Mouse (Mus musculus) hindbrain, embryonic 11.5 days (tissue): ENCODE data around the gene Mdga1. TPM values are rescaled to one million over a fixed set of nuclear protein-coding genes. Genes with fewer than 3 reads are reported as not detected.

ENCODE experiments used
- ATAC-seq: fragments of 200-750 bp; cut with Nextera tagmentation; 2 replicates; pipeline ENCODE4 v1.8.0; 2017; ENCODE audit warnings: mild to moderate bottlenecking, moderate TSS enrichment, moderate library complexity; ENCODE audit not compliant: low FRiP score
- DNase-seq: peaks from one replicate; pipeline ENCODE4 v3.0.0-alpha.2; 2015; ENCODE audit warnings: low spot score
- H3K27ac ChIP-seq: fragments of 300-500 bp; sonication (generic); 2 replicates; pipeline ENCODE4 v1.5.1; 2014; ENCODE audit warnings: mild to moderate bottlenecking, low read depth, low read length
- H3K27me3 ChIP-seq: fragments of 300-500 bp; sonication (generic); 2 replicates; pipeline ENCODE4 v1.6.1; 2014; ENCODE audit warnings: mild to moderate bottlenecking, low read length, moderate library complexity, mixed read lengths; ENCODE audit not compliant: control insufficient read depth, insufficient read depth
- H3K36me3 ChIP-seq: fragments of 300-500 bp; sonication (generic); 2 replicates; pipeline ENCODE4 v1.6.1; 2014; ENCODE audit warnings: mild to moderate bottlenecking, low read length, moderate library complexity, mixed read lengths; ENCODE audit not compliant: control insufficient read depth, insufficient read depth
- H3K4me1 ChIP-seq: fragments of 300-500 bp; sonication (generic); replicated peaks from 2 replicates; pipeline ENCODE4 v1.6.1; 2014; ENCODE audit warnings: low read length, mixed read lengths; ENCODE audit not compliant: control insufficient read depth, insufficient read depth
- H3K4me2 ChIP-seq: fragments of 300-500 bp; sonication (generic); replicated peaks from 2 replicates; pipeline ENCODE4 v1.6.1; 2014; ENCODE audit warnings: mild to moderate bottlenecking, low read depth, low read length
- H3K4me3 ChIP-seq: fragments of 300-500 bp; sonication (generic); 2 replicates; pipeline ENCODE4 v1.5.1; 2014; ENCODE audit warnings: low read depth, low read length
- H3K9ac ChIP-seq: fragments of 300-500 bp; sonication (generic); 2 replicates; pipeline ENCODE4 v1.6.1; 2014; ENCODE audit warnings: low read depth, low read length
- H3K9me3 ChIP-seq: fragments of 300-500 bp; sonication (generic); 2 replicates; pipeline ENCODE4 v1.6.1; 2016; ENCODE audit warnings: low read length; ENCODE audit not compliant: control insufficient read depth
- WGBS: fragments of 180-500 bp; shearing (Covaris S2); extraction: QIAGEN DNeasy Blood & Tissue Kit; methylation state at CpG from one replicate; pipeline ENCODE4 v1.1.7; 2014; 5-methylcytosine and 5-hydroxymethylcytosine counted together
- polyA plus RNA-seq: library from polyadenylated mRNA; unstranded; fragments of >200 nt; fragmentation: Nextera tagmentation; extraction: Ambion mirVana; gene quantifications from 2 replicates; pipeline ENCODE4 v1.2.1, GENCODE M21; 2014

Mdga1 gene
- polyA plus RNA-seq, 1 experiment from 2014 or later: 4.6 TPM

DNA sequence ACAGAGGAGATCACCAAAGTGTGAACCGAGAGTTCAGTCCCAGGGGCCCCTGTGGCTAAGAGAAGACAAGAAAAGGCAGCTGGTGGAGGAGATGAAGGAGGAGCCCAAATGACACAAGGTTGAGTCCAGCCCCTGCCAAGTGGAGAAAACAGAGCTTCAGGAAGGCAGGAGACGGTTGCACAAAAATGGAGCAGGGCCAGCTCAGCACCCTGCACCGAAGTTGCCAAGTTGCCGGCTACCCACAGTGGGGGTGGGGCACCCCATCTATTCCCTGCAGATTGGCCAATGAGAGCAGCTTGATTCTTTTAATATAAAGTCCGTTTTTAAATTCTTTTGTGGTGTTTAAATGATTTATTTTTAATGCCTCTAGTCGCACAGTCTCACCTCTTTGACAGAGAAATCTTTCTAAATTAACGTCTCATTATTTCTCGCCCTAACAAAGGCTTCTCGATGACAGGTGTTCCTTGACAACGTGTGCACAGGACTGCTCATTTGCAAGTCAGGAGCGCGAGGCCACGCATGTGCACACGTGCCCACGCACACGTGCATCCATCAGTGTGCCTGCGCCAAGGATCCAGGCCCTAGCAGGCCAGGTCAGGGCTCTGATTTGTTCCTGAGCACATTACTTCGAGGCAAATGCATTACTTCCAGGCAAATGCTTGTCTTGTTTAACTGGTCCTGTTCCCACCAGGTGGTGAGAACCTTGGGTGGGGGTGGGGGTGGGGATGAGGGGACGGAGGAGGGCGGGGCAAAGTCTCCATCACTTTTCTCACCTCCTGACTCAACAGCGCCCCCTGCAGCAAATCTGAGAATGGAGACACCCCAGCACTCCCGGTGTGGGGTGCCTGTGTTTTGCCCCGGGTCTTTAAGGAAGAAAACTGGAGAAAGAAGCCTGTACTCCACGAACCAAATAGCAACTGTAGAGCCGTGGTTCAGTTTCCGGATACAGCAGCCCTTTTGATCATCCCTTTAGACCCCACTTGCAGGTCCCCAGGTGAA lies 44.0 kb downstream of the Mdga1 start:
- Histone ChIP-seq H3K9ac (no peak overlapping the region), H3K36me3 (no peaks in the 10 kb centered on the region), H3K4me3 (no peak overlapping the region), H3K27me3 (no peaks in the 10 kb centered on the region), H3K27ac (no peak overlapping the region), H3K4me2 (no peak overlapping the region), H3K4me1 (no peaks in the 10 kb centered on the region), H3K9me3 (no peaks in the 10 kb centered on the region)
- 68% methylated on average over 26 of the region's 26 CpGs for WGBS
- DNase-seq (no peak), ATAC-seq (no peak)

DNA sequence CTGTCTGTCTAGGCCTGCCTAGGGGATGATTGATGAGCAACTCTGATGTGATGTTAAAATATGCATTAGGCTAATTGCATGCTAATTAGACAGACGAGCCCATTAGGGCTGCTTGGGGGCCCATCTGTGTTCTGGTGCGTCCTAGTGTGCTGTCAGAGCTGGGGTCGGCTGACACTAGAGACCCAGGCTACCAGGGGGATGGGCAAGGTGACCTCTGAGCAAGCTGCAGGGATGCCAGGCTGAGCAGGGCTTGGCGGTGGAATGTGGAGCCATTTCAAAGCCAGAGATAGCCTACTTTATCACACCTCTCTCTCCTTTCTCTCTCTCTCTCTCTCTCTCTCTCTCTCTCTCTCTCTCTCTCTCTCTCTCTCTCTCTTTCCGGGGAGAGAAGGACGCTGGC lies 49.8 kb downstream of the Mdga1 start:
- no peak overlapping the region for H3K9ac ChIP-seq
- H3K4me2 ChIP-seq: no peak overlapping the region
- H3K36me3 ChIP-seq: no peaks in the 10 kb centered on the region
- WGBS: 24% methylated on average over 4 of the region's 6 CpGs
- H3K27ac ChIP-seq: no peak overlapping the region
- peaks cover 2% of the 10 kb centered on the region; the same call in 1 of the 2 replicates for H3K4me1 ChIP-seq
- no peak for ATAC-seq
- H3K27me3 ChIP-seq: no peaks in the 10 kb centered on the region
- no peaks in the 10 kb centered on the region for H3K9me3 ChIP-seq
- H3K4me3 ChIP-seq: no peak overlapping the region
- no peak for DNase-seq

DNA sequence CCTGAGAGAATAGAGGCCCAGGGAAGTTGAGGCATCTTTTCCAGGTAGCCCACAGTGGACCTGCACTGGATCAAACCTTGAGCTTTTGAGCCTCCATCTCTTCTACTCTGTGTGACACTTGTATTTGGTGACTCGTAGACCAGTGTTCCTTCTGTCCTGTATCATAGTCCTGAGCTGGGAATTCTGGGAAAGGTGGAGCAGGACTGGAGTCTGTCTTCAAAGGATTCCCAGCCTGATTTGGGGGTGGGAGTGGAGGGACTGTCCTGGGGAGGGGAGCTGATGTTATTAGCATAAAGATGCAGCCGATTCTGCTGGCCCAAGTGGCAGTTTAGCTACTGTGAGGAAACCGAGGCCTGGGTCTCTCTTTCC lies 50.4 kb downstream of the Mdga1 start:
- 76% methylated on average over 3 of the region's 3 CpGs for WGBS
- ATAC-seq (no peak), DNase-seq (no peak)
- peaks cover 2% of the 10 kb centered on the region; the same call in 1 of the 2 replicates for H3K4me1 ChIP-seq
- 0 out of 2 replicates have a peak overlapping the region, but pooled peaks have one; percentile 1 for H3K27ac ChIP-seq
- no peak overlapping the region for H3K4me3 ChIP-seq
- H3K4me2 ChIP-seq: no peak overlapping the region
- H3K27me3 ChIP-seq: no peaks in the 10 kb centered on the region
- H3K9me3 ChIP-seq: no peaks in the 10 kb centered on the region
- H3K9ac ChIP-seq: no peak overlapping the region
- H3K36me3 ChIP-seq: no peaks in the 10 kb centered on the region

DNA sequence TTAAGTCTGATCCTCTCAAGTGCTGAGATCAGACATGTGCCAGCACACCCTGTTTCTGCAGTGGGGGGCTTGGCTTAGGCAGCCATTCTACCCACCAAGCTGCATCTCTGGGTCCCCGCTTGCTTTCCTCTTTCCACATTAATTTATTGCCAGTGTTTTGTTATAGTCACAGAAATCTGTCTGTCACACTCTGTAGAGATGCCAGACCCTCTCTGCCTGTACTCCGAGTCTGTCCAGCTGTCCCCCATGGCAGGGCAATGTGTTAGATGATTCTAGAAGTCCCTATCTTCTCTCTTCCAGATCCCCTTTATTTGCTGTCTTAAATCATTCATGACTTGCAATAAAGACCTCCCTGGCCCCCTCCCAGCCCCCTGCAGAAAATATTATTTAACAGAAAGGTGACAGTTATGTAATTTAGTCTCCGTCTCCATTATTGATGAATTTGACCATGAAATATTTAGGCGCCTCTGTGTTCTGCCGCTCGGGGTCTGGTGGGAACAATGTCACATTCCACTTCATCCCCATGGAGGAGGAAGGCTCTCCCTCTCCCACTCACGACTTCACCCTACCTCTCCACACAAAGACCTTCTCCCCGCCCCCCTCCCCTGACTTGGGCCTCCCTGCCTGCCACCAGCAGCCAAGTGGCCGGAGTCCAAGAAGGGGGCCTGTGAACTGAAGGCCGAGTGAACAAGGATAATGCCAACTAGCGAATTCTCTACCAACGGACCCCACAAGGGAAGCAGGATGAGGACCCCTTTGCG lies 50.9 kb downstream of the Mdga1 start:
- Histone ChIP-seq H3K4me3 (no peak overlapping the region), H3K4me1 (peaks cover 2% of the 10 kb centered on the region; the same call in 1 of the 2 replicates), H3K36me3 (no peaks in the 10 kb centered on the region), H3K27ac (peak overlapping the region; percentile 1; the same call in 1 of the 2 replicates), H3K9me3 (no peaks in the 10 kb centered on the region), H3K27me3 (no peaks in the 10 kb centered on the region), H3K4me2 (no peak overlapping the region), H3K9ac (0 out of 2 replicates have a peak overlapping the region, but pooled peaks have one; percentile 7)
- no peak for DNase-seq
- 59% methylated on average over 13 of the region's 13 CpGs for WGBS
- ATAC-seq: no peak

DNA sequence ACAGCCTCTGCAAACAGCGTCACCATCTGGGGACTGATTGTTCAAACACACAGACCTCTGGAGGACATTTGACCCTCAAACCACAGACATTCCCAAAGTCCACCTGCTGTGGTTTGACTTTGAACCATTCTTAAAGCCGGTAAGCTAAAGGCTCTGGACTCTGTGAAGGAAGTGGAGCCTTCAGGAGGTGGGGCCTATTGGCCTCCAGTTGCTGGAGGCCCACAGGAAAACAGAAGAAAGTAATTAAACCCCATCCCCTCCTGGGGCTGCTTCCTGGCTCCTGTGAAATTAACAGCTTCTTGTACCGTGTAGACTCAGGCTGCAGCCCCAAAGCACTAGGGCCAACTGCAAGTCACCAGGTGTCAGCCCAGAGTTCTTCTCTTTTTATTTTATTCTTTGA lies 52.9 kb downstream of the Mdga1 start:
- H3K4me1 ChIP-seq: peaks cover 2% of the 10 kb centered on the region; the same call in 1 of the 2 replicates
- H3K9ac ChIP-seq: no peak overlapping the region
- 24% methylated on average over 3 of the region's 3 CpGs for WGBS
- no peak overlapping the region for H3K27ac ChIP-seq
- no peak for DNase-seq
- no peaks in the 10 kb centered on the region for H3K36me3 ChIP-seq
- no peaks in the 10 kb centered on the region for H3K9me3 ChIP-seq
- no peak overlapping the region for H3K4me3 ChIP-seq
- no peak overlapping the region for H3K4me2 ChIP-seq
- H3K27me3 ChIP-seq: no peaks in the 10 kb centered on the region
- no peak for ATAC-seq

DNA sequence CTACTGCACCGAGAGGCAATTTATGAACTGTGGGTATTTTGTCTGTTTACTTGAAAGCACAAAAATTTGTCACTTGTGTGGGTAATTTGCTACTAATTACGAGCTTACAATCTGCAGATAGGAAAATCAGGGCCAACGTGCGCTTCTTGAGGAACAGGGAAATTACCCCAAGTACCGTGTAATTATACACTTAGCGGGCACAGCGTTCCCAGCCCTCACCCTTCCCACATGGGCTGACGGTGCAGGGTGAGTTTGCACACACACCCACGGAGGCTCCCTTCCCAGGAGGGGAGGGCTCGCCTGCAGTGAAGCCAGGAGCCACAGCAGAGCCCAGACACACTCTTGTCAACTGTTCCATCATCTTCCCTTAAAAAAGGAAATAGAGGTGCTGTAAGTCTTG lies 54.1 kb downstream of the Mdga1 start:
- WGBS: 80% methylated on average over 10 of the region's 10 CpGs

DNA sequence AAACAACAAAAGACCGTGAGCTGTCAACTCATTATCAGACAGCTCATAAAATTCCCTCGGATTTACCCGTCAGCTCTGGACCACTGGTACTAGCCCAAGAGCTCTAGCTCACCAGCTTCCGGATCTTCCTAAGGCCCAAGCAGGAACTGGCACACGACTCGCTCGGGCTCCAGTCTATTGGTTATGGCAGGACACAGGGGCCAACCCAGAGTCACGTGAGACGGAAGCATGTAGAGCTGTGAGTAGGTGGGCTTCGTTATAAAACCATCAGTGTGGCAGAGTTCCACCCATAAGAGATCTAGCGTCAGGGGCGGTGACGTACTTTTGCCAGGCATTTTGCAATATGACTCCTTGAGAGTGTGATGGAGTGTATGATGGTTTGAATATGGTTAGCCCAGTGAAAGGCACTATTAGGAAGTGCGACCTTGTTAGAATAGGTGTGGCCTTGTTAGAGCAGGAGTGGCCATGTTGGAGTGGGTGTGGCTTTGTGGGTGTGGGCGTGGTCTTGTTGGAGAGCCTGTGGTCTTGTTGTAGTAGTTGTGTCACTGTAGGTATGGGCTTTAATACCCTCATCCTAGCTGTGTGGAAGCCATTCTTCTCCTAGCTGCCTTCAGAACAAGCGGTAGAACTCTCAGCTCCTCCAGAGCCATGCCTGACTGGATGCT lies 56.5 kb downstream of the Mdga1 start:
- Histone ChIP-seq H3K9me3 (no peaks in the 10 kb centered on the region), H3K4me3 (no peak overlapping the region), H3K9ac (no peak overlapping the region), H3K4me2 (no peak overlapping the region), H3K27me3 (no peaks in the 10 kb centered on the region), H3K36me3 (no peaks in the 10 kb centered on the region), H3K4me1 (no peaks in the 10 kb centered on the region), H3K27ac (no peak overlapping the region)
- DNase-seq (no peak), ATAC-seq (no peak)
- 94% methylated on average over 16 of the region's 16 CpGs for WGBS

More for the DNA sequence above, 54.1 kb downstream of the Mdga1 start:
- H3K9ac ChIP-seq: no peak overlapping the region
- no peaks in the 10 kb centered on the region for H3K27me3 ChIP-seq
- H3K4me2 ChIP-seq: no peak overlapping the region
- no peak overlapping the region for H3K27ac ChIP-seq
- no peaks in the 10 kb centered on the region for H3K36me3 ChIP-seq
- DNase-seq (no peak), ATAC-seq (no peak)
- H3K4me3 ChIP-seq: no peak overlapping the region
- no peaks in the 10 kb centered on the region for H3K9me3 ChIP-seq
- H3K4me1 ChIP-seq: peaks cover 2% of the 10 kb centered on the region; the same call in 1 of the 2 replicates

DNA sequence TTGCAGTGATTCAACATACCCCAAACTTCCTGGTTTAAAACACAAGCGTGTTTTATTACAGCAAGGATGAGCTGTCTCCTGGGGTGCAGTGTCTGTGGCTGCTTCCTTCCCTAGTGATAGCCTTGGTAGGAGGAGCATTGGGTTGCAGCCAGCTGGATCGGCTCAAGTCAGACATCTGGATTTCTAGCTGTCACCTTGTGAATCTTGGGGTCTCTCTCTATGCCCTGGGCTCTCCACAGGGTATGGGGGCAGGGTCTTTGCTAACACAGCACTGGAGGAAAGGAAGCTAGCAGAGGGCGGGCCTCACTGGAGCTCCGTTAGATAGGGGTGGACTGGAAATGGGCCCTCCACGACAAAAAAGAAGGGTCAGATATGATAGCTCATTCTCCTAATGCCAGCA lies 57.2 kb downstream of the Mdga1 start:
- Histone ChIP-seq H3K9ac (no peak overlapping the region), H3K9me3 (no peaks in the 10 kb centered on the region), H3K27ac (no peak overlapping the region), H3K27me3 (no peaks in the 10 kb centered on the region), H3K4me3 (no peak overlapping the region), H3K4me2 (no peak overlapping the region), H3K36me3 (no peaks in the 10 kb centered on the region), H3K4me1 (no peaks in the 10 kb centered on the region)
- DNase-seq (no peak), ATAC-seq (no peak)
- 71% methylated on average over 5 of the region's 5 CpGs for WGBS
